Mouse (Mus musculus): Measurements from ENCODE around the gene Tnfsf18. TPM values are rescaled to one million over a fixed set of nuclear protein-coding genes. Genes with fewer than 3 reads are reported as not detected.

Gene Tnfsf18
- total RNA-seq, 2 experiments from 2014 or later = not detected

Other genes starting within 250 kb of the Tnfsf18 start
- gene Prdx6, start 243.4 kb upstream of the Tnfsf18 start, total RNA-seq (2021) = 100 to 1,000 TPM; 356 TPM
- gene Tnfsf4, start 99.2 kb upstream of the Tnfsf18 start, total RNA-seq (2021) = not detected

Measured in layer of hippocampus, adult 18-20 months (tissue).